Mouse (Mus musculus) heart, adult 2 months (tissue): Measurements from ENCODE around the gene Kcnj1. TPM values are rescaled to one million over a fixed set of nuclear protein-coding genes. Genes with fewer than 3 reads are reported as not detected.
A peak's percentile ranks its signal among the peaks of the same experiment; 100 is the strongest.

ENCODE experiments used
- DNase-seq, 2 experiments: peaks; one replicate each; pipeline ENCODE4 v3.0.0; 2021
- H3K27ac ChIP-seq: fragments of 200-600 bp; 2 replicates; pipeline ENCODE4 v1.8.1; 2022
- H3K27me3 ChIP-seq: fragments of 200-500 bp; 2 replicates; pipeline ENCODE4 v1.6.1; 2012; ENCODE audit warnings: mild to moderate bottlenecking, low read length, inconsistent platforms, mixed read lengths; ENCODE audit not compliant: control insufficient read depth, insufficient read depth
- H3K36me3 ChIP-seq: fragments of 200-500 bp; 2 replicates; pipeline ENCODE4 v1.6.1; 2012; ENCODE audit warnings: low read length, inconsistent platforms; ENCODE audit not compliant: control insufficient read depth, insufficient read depth
- H3K4me1 ChIP-seq: fragments of 200-500 bp; 2 replicates; pipeline ENCODE4 v1.6.1; 2011; ENCODE audit warnings: low read length; ENCODE audit not compliant: control insufficient read depth, insufficient read depth
- H3K4me3 ChIP-seq: fragments of 200-600 bp; 2 replicates; pipeline ENCODE4 v1.8.1; 2022
- H3K79me2 ChIP-seq: fragments of 200-500 bp; replicated peaks from 2 replicates; pipeline ENCODE4 v1.6.1; 2012; ENCODE audit warnings: mild to moderate bottlenecking, inconsistent platforms, low read length, moderate library complexity, mixed read lengths; ENCODE audit not compliant: control insufficient read depth, insufficient read depth
- H3K9ac ChIP-seq: fragments of 200-500 bp; 2 replicates; pipeline ENCODE4 v1.6.1; 2012; ENCODE audit warnings: low read depth, mild to moderate bottlenecking, control low read depth, inconsistent platforms, low read length, mixed read lengths
- CTCF ChIP-seq: fragments of 200-600 bp; IDR thresholded peaks from 2 replicates; pipeline ENCODE4 v1.8.1; 2022; ENCODE audit warnings: antibody characterized with exemption, mild to moderate bottlenecking, moderate library complexity
- EP300 ChIP-seq: fragments of 200-500 bp; IDR thresholded peaks from 2 replicates; pipeline ENCODE4 v1.6.1; 2011; ENCODE audit warnings: low read depth, low read length, control low read depth; ENCODE audit not compliant: insufficient read depth
- POLR2A ChIP-seq: fragments of 200-500 bp; IDR thresholded peaks from 2 replicates; pipeline ENCODE4 v1.6.1; 2011; ENCODE audit warnings: mild to moderate bottlenecking, low read depth, low read length, control low read depth; ENCODE audit not compliant: insufficient read depth
- WGBS: fragments of 180-500 bp; shearing (Covaris S2); methylation state at CpG from one replicate; pipeline ENCODE4 v1.1.7; 2018; 5-methylcytosine and 5-hydroxymethylcytosine counted together
- intact Hi-C: fragments of 180-260 bp; cut with DNase I; formaldehyde crosslinking; loops from one replicate; pipeline ENCODE4 v1.15.1; 2025
- polyA plus RNA-seq: library from polyadenylated mRNA; depleted of rRNA; stranded (reverse); fragments of >200 nt; gene quantifications from 2 replicates; pipeline ENCODE4 v1.2.3, GENCODE M21; 2012; rRNA removed
- total RNA-seq, 2 experiments: library from RNA; stranded (reverse); gene quantifications; 2 replicates each; pipeline ENCODE4 v1.2.3; 2021

Gene Kcnj1
- total and polyA plus RNA-seq, 3 experiments, result not detected

DNA sequence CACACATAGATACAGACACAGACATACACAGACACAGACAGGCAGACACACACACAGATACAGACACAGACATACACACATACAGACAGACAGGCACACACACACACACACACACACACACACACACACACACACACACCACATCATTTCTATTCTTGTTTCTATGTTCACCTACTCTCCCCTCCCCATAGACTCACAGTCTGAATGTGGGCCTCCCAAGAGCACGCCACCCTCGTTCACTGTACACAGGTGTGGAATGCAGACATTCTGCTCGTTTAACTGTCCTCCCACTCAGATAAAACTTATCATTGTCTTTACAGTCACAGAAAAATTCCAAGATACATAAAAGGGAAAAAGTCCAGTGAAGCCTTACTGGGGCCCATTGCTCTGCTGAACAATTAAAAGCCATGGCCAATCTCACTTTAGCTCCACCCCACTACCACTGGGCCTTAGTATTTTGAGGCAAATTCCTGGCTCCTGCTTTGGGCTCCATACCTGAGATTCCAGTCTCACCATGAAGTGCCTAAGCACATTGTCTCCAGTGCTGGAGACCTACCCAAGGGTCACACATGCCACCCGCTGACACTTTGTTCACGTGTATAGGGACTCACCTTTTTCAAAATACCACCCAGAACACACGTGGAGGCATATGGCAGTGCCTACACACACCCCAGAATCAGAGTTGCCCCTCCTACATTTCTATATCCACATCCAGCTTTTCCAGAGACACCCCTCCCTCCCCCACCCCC, 72.3 kb downstream of the Kcnj1 start:
- no peak for TF ChIP-seq EP300
- no peak for TF ChIP-seq CTCF
- TF ChIP-seq POLR2A, result no peak
- H3K27ac ChIP-seq, result no peak overlapping the region; the same call in 1 of the 2 replicates
- no peak overlapping the region for H3K9ac ChIP-seq
- H3K79me2 ChIP-seq, result no peaks in the 10 kb centered on the region
- H3K4me1 ChIP-seq, result peaks cover 3% of the 10 kb centered on the region; the same call in 1 of the 2 replicates
- H3K36me3 ChIP-seq, result peaks cover 5% of the 10 kb centered on the region; the same call in 1 of the 2 replicates
- no peaks in the 10 kb centered on the region for H3K27me3 ChIP-seq
- WGBS, result 73% methylated on average over 6 of the region's 6 CpGs
- intact Hi-C loops, result no loop called here
- no peak overlapping the region for H3K4me3 ChIP-seq
- no peak for DNase-seq

DNA sequence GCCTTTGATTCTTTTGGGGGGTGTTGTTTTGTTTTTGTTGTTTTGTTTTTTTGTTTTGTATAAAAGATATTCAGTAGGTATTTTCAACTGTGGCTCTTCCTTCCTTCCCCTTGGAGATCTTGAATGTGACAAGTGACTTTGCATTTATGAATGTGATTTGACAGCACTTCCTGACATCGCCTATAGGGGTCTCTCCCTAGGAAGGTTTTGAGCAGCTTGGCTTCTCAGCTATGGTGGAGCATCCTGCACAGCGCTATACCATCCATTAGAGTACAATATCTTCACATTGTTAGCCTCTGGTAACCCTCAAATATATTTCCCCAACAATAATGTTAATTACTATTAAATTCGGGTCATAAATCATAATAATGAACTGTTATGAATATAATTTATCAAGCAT, 73.5 kb downstream of the Kcnj1 start:
- no peak overlapping the region for H3K9ac ChIP-seq
- no peak for DNase-seq
- H3K36me3 ChIP-seq, result peaks cover 5% of the 10 kb centered on the region; the same call in 1 of the 2 replicates
- H3K4me3 ChIP-seq, result no peak overlapping the region
- H3K27ac ChIP-seq, result no peak overlapping the region
- 55% methylated on average over 3 of the region's 3 CpGs for WGBS
- intact Hi-C loops, result no loop called here
- no peaks in the 10 kb centered on the region for H3K27me3 ChIP-seq
- TF ChIP-seq CTCF, result peak; percentile 76
- TF ChIP-seq POLR2A, result no peak
- H3K4me1 ChIP-seq, result peaks cover 3% of the 10 kb centered on the region; the same call in 1 of the 2 replicates
- no peaks in the 10 kb centered on the region for H3K79me2 ChIP-seq

DNA sequence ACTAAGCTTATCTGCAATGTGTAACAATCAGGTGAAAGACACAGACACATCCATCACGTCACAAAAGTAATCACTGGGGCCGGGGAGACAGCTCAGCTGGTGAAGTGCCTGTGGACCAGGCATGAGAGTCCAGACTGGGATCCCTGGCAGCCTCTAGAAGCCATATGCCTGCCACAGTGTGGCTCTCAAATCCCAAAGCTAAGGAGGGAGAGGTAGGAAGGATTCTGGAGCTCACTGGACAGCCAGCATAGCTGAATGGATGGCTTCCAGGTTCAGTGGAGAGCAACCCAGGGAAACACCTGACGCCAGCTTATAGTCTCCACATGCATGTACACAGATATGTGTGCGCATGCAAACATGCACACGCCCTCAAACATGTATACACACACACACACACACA, 76.5 kb downstream of the Kcnj1 start:
- no peaks in the 10 kb centered on the region for H3K27me3 ChIP-seq
- whole genome bisulfite sequencing, result 83% methylated on average over 5 of the region's 5 CpGs
- intact Hi-C loops, result no loop called here

More for the DNA sequence above, 76.5 kb downstream of the Kcnj1 start:
- Histone ChIP-seq H3K4me3 (no peak overlapping the region), H3K36me3 (no peaks in the 10 kb centered on the region), H3K9ac (no peak overlapping the region), H3K27ac (no peak overlapping the region), H3K79me2 (no peaks in the 10 kb centered on the region), H3K4me1 (no peaks in the 10 kb centered on the region; the same call in 1 of the 2 replicates)
- TF ChIP-seq EP300 (no peak), CTCF (no peak), POLR2A (no peak)
- DNase-seq, result no peak

Other genes with a start within 250 kb of the Kcnj1 start
- gene Kcnj5, start 28.1 kb upstream of the Kcnj1 start, total RNA-seq, result 10 to 100 TPM; 47.2 to 52.4 TPM
- gene Kcnj5, start 28.1 kb upstream of the Kcnj1 start, polyA plus RNA-seq, result 32.3 and 65.7 TPM in 2 replicates
- 10 to 100 TPM; 23.5 to 28.2 TPM for gene Fli1, start 170.4 kb downstream of the Kcnj1 start, total RNA-seq
- gene Fli1, start 170.4 kb downstream of the Kcnj1 start, polyA plus RNA-seq, result 14.9 and 17.4 TPM in 2 replicates